Comparison of ENCODE assay signal across 8 mouse cellular contexts in genomic region chr10:40882333-40882732, GRCm38 (mm10). TPM values are rescaled to one million over a fixed set of nuclear protein-coding genes. Genes with fewer than 3 reads are reported as not detected.
DNase-seq lines count a peak whose midpoint lies in the region; ATAC-seq lines count a peak whose summit lies in the region.

No protein-coding gene starts in this region.

- peak overlapping the region; percentile 88 for H3K4me3 ChIP-seq in kidney, embryonic 14.5 days (ENCODE audit: low read length)
- H3K4me3 ChIP-seq in embryonic facial prominence, embryonic 11.5 days (ENCODE audit: low read depth, low read length) = peak overlapping the region; percentile 85
- H3K4me3 ChIP-seq in midbrain, embryonic 15.5 days = peak overlapping the region; percentile 99

- WGBS in kidney, embryonic 14.5 days = 17% methylated on average over 9 of the region's 9 CpGs
- 18% methylated on average over 9 of the region's 9 CpGs for WGBS in embryonic facial prominence, embryonic 11.5 days
- WGBS in midbrain, embryonic 15.5 days = 15% methylated on average over 9 of the region's 9 CpGs

- H3K9ac ChIP-seq in kidney, embryonic 14.5 days (ENCODE audit: low read depth, low read length) = peak overlapping the region; percentile 82
- peak overlapping the region; percentile 76 for H3K9ac ChIP-seq in embryonic facial prominence, embryonic 11.5 days (replicated peaks; ENCODE audit: low read length)
- peak overlapping the region; percentile 77 for H3K9ac ChIP-seq in midbrain, embryonic 15.5 days

- no peak for DNase-seq in kidney, postnatal 36 days
- no peak for DNase-seq in embryonic facial prominence, embryonic 11.5 days (ENCODE audit: low spot score)
- DNase-seq in induced T-regulatory cell, adult 2 months (ENCODE audit: low read depth) = peak; percentile 23
- no peak for DNase-seq in gastrocnemius, postnatal 4 days (ENCODE audit: low spot score in 2 of 2)
- no peak for DNase-seq in cerebellum, postnatal 4 days (ENCODE audit: low spot score in 2 of 2)
- no peak for DNase-seq in spleen, postnatal 10 days (ENCODE audit: low spot score in 2 of 2)

- H3K36me3 ChIP-seq in kidney, embryonic 14.5 days (ENCODE audit: control insufficient read depth, insufficient read depth, low read length) = no peaks in the 10 kb centered on the region; the same call in 1 of the 2 replicates
- H3K36me3 ChIP-seq in embryonic facial prominence, embryonic 11.5 days (replicated peaks; ENCODE audit: control insufficient read depth, insufficient read depth, low read depth, low read length) = no peaks in the 10 kb centered on the region
- H3K36me3 ChIP-seq in midbrain, embryonic 15.5 days (replicated peaks) = no peaks in the 10 kb centered on the region

- ATAC-seq in kidney, embryonic 14.5 days (ENCODE audit: low FRiP score, low TSS enrichment) = no peak
- no peak for ATAC-seq in embryonic facial prominence, embryonic 11.5 days (replicated peaks; ENCODE audit: insufficient number of reproducible peaks, low FRiP score, low TSS enrichment, low read depth)
- ATAC-seq in midbrain, embryonic 15.5 days (replicated peaks) = no peak

- H3K27ac ChIP-seq in kidney, embryonic 14.5 days (ENCODE audit: low read depth, low read length) = peak overlapping the region; percentile 75; the same call in 1 of the 2 replicates
- H3K27ac ChIP-seq in embryonic facial prominence, embryonic 11.5 days (replicated peaks; ENCODE audit: low read depth, low read length) = no peak overlapping the region
- peak overlapping the region; percentile 100 for H3K27ac ChIP-seq in midbrain, embryonic 15.5 days

- peaks cover 9% of the 10 kb centered on the region; the same call in 1 of the 2 replicates for H3K4me1 ChIP-seq in kidney, embryonic 14.5 days (ENCODE audit: control insufficient read depth, insufficient read depth, low read length)
- no peaks in the 10 kb centered on the region for H3K4me1 ChIP-seq in embryonic facial prominence, embryonic 11.5 days (ENCODE audit: control insufficient read depth, insufficient read depth, low read length)
- peaks cover 21% of the 10 kb centered on the region for H3K4me1 ChIP-seq in midbrain, embryonic 15.5 days

- H3K9me3 ChIP-seq in kidney, embryonic 14.5 days (ENCODE audit: control insufficient read depth, low read length) = no peaks in the 10 kb centered on the region
- H3K9me3 ChIP-seq in embryonic facial prominence, embryonic 11.5 days (replicated peaks; ENCODE audit: control insufficient read depth, low read length) = no peaks in the 10 kb centered on the region
- H3K9me3 ChIP-seq in midbrain, embryonic 15.5 days = no peaks in the 10 kb centered on the region

- peak overlapping the region; percentile 66 for H3K4me2 ChIP-seq in kidney, embryonic 14.5 days (replicated peaks; ENCODE audit: low read depth, low read length)
- H3K4me2 ChIP-seq in embryonic facial prominence, embryonic 11.5 days (ENCODE audit: low read depth, low read length) = peak overlapping the region; percentile 14
- peak overlapping the region; percentile 69 for H3K4me2 ChIP-seq in midbrain, embryonic 15.5 days

- no peaks in the 10 kb centered on the region for H3K27me3 ChIP-seq in kidney, embryonic 14.5 days (ENCODE audit: control insufficient read depth, insufficient read depth, low read length)
- no peaks in the 10 kb centered on the region for H3K27me3 ChIP-seq in embryonic facial prominence, embryonic 11.5 days (ENCODE audit: control insufficient read depth, insufficient read depth, low read length)
- H3K27me3 ChIP-seq in midbrain, embryonic 15.5 days (replicated peaks) = no peaks in the 10 kb centered on the region

RNA-seq across cellular contexts. Expression of gene Cdc40, which starts 0.8 kb away (rescaled TPM):
- 34.6 and 42.1 TPM in 2 replicates for polyA plus RNA-seq in kidney, embryonic 14.5 days (2014; fragmentation: Nextera tagmentation; extraction: Ambion mirVana)
- 41.5 and 44.8 TPM in 2 replicates for polyA plus RNA-seq in embryonic facial prominence, embryonic 11.5 days (2014; fragmentation: Nextera tagmentation; extraction: Ambion mirVana)
- 22.0 and 23.6 TPM in 2 replicates for polyA plus RNA-seq in midbrain, embryonic 15.5 days (2015; fragmentation: Nextera tagmentation; extraction: Ambion mirVana)
- 10 to 100 TPM; 14.9 to 18.0 TPM for total RNA-seq in gastrocnemius, postnatal 4 days (2021)

RNA-seq across cellular contexts. Expression of gene Wasf1, which starts 0.9 kb away (rescaled TPM):
- polyA plus RNA-seq in kidney, embryonic 14.5 days (2014; fragmentation: Nextera tagmentation; extraction: Ambion mirVana) = 21.8 and 27.7 TPM in 2 replicates
- polyA plus RNA-seq in embryonic facial prominence, embryonic 11.5 days (2014; fragmentation: Nextera tagmentation; extraction: Ambion mirVana) = 29.7 and 32.9 TPM in 2 replicates
- 122 and 125 TPM in 2 replicates for polyA plus RNA-seq in midbrain, embryonic 15.5 days (2015; fragmentation: Nextera tagmentation; extraction: Ambion mirVana)
- total RNA-seq in gastrocnemius, postnatal 4 days (2021) = 1 to 10 TPM; 4.1 to 4.5 TPM

Comparison
In these comparisons a context has a peak if more than half of its experiments do, and no peak if none do; other contexts are left out.
1. H3K4me2 ChIP-seq: peak in every context shown above with its lines; median percentile 69 in midbrain, embryonic 15.5 days; 66 in kidney, embryonic 14.5 days; 14 in embryonic facial prominence, embryonic 11.5 days.